Mouse (Mus musculus): ENCODE data around the gene Vmn2r21. TPM values are rescaled to one million over a fixed set of nuclear protein-coding genes. Genes with fewer than 3 reads are reported as not detected.
A peak's percentile ranks its signal among the peaks of the same experiment; 100 is the strongest.
"Not testable (repeated sequence)": the region's sequence is repeated elsewhere in the genome, so short reads cannot be mapped to it uniquely, and the experiment has no call there.

Vmn2r21 gene
- not detected in 2 replicates for polyA plus RNA-seq (2016; fragmentation: Nextera tagmentation; extraction: Ambion mirVana)

DNA sequence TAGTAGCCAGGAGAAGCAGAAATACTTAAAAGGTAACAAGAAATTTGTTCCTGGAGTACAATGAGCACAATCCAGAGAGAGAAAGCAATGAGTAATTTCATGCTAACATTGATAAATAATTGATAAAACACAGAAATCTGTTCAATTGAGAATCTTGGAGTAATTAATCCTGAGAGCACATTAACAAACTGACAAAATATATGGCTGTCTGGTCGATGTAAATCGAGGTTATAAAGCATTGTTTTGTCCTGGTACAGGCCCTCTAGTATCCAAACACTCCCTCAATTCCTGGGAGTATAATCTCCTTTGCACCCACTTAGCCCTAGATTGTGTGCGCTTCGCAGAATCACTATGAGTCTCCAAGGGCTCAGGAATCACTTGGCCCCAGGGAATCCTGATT, at the start of gene Vmn2r21:
Gene Vmn2r21, minus strand, starts transcription at position 101 of the 400 bp plus-strand sequence.
- not testable (repeated sequence) for H3K4me2 ChIP-seq (replicated peaks); H3K9me3 ChIP-seq; H3K9ac ChIP-seq; H3K4me3 ChIP-seq; H3K36me3 ChIP-seq; H3K27me3 ChIP-seq; H3K27ac ChIP-seq; H3K4me1 ChIP-seq; ATAC-seq (ENCODE audit: insufficient number of reproducible peaks, insufficient read depth, low FRiP score, low TSS enrichment)
- no CpG with 5 or more reads among the region's 4 CpGs for WGBS

DNA sequence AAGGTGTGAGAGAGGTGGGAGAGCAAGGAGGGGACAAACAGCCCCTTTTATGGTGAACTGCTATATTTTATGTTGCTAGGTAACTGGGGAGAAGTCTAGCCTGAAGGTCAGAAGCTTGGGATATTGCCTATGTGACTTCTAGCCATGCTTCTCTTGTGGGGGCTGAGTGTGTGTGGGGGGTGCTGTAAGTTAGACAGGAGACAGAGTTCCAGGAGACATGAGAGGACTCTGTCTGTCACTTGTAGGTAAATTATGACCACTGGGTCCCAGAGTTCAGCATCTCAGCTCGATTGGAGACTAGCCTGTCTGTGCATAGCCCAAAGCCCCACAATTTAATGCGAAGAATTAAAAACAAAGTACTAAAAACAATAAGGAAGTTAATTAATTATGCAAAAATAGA, 41.5 kb upstream of the Vmn2r21 start:
- not testable (repeated sequence) for H3K27ac ChIP-seq; H3K36me3 ChIP-seq; H3K4me3 ChIP-seq; H3K27me3 ChIP-seq; H3K4me1 ChIP-seq; H3K4me2 ChIP-seq (replicated peaks); H3K9me3 ChIP-seq; H3K9ac ChIP-seq; ATAC-seq (ENCODE audit: insufficient number of reproducible peaks, insufficient read depth, low FRiP score, low TSS enrichment)
- WGBS = no CpG with 5 or more reads among the region's 2 CpGs

DNA sequence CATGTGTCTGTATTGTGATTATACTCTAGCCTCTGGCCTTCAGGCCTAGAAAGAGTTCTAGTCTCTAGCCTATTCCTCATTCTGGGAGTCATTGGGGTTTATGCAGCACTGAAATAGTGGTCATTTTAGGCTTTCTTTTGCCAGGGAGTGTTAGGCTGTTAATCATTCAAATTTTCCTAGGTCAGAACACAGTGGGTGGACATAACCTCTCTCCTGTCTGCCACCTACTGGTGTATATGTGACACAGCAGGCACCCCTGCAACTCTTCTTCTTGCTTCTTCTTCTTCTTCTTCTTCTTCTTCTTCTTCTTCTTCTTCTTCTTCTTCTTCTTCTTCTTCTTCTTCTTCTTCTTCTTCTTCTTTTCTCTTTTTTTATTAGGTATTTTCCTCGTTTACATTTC, 6.5 kb upstream of the Vmn2r21 start:
- WGBS = no CpG with 5 or more reads among the region's 1 CpGs
- H3K9ac ChIP-seq; H3K4me2 ChIP-seq (replicated peaks); H3K27me3 ChIP-seq; H3K4me3 ChIP-seq; ATAC-seq (ENCODE audit: insufficient number of reproducible peaks, insufficient read depth, low FRiP score, low TSS enrichment); H3K36me3 ChIP-seq; H3K4me1 ChIP-seq; H3K27ac ChIP-seq; H3K9me3 ChIP-seq: not testable (repeated sequence)

GRCm38 (mm10) chr6:123522263-123523011, 10.8 kb downstream of the Vmn2r21 start:
- WGBS = no CpG with 5 or more reads among the region's 8 CpGs
- H3K27me3 ChIP-seq; H3K4me3 ChIP-seq; H3K4me2 ChIP-seq (replicated peaks); H3K4me1 ChIP-seq; H3K27ac ChIP-seq; H3K9ac ChIP-seq; H3K36me3 ChIP-seq; H3K9me3 ChIP-seq: not testable (repeated sequence)
- 0 out of 2 replicates have a peak, but pooled peaks have one; percentile 10 for ATAC-seq (ENCODE audit: insufficient number of reproducible peaks, insufficient read depth, low FRiP score, low TSS enrichment)

GRCm38 (mm10) chr6:123473045-123473444, 60.2 kb downstream of the Vmn2r21 start:
- H3K27me3 ChIP-seq; H3K27ac ChIP-seq; H3K9ac ChIP-seq; ATAC-seq (ENCODE audit: insufficient number of reproducible peaks, insufficient read depth, low FRiP score, low TSS enrichment); H3K4me3 ChIP-seq; H3K36me3 ChIP-seq; H3K4me2 ChIP-seq (replicated peaks); H3K4me1 ChIP-seq; H3K9me3 ChIP-seq: not testable (repeated sequence)
- no CpG with 5 or more reads among the region's 5 CpGs for WGBS

- not testable (repeated sequence) for H3K27me3 ChIP-seq; ATAC-seq (ENCODE audit: insufficient number of reproducible peaks, insufficient read depth, low FRiP score, low TSS enrichment); H3K9ac ChIP-seq; H3K9me3 ChIP-seq; H3K27ac ChIP-seq; H3K4me1 ChIP-seq; H3K36me3 ChIP-seq; H3K4me2 ChIP-seq (replicated peaks); H3K4me3 ChIP-seq
- no CpG with 5 or more reads among the region's 2 CpGs for WGBS
Observed at GRCm38 (mm10) chr6:123472458-123472987, 60.7 kb downstream of the Vmn2r21 start.

GRCm38 (mm10) chr6:123468651-123469050, 64.6 kb downstream of the Vmn2r21 start:
- H3K4me1 ChIP-seq; ATAC-seq (ENCODE audit: insufficient number of reproducible peaks, insufficient read depth, low FRiP score, low TSS enrichment); H3K4me3 ChIP-seq; H3K4me2 ChIP-seq (replicated peaks); H3K9ac ChIP-seq; H3K27ac ChIP-seq; H3K27me3 ChIP-seq; H3K36me3 ChIP-seq; H3K9me3 ChIP-seq: not testable (repeated sequence)
- no CpG with 5 or more reads among the region's 1 CpGs for WGBS

Other genes with a start within 250 kb of the Vmn2r21 start
- not detected in 2 replicates for gene Clec4e, start 243.5 kb downstream of the Vmn2r21 start, polyA plus RNA-seq (2016; fragmentation: Nextera tagmentation; extraction: Ambion mirVana)
- not detected in 2 replicates for gene Vmn2r19, start 225.1 kb downstream of the Vmn2r21 start, polyA plus RNA-seq (2016; fragmentation: Nextera tagmentation; extraction: Ambion mirVana)
- not detected in 2 replicates for gene Vmn2r20, start 115.3 kb downstream of the Vmn2r21 start, polyA plus RNA-seq (2016; fragmentation: Nextera tagmentation; extraction: Ambion mirVana)
- gene Vmn2r22, start 117.3 kb upstream of the Vmn2r21 start, polyA plus RNA-seq (2016; fragmentation: Nextera tagmentation; extraction: Ambion mirVana) = not detected in 2 replicates
- not detected in 2 replicates for gene Vmn2r23, start 169.3 kb upstream of the Vmn2r21 start, polyA plus RNA-seq (2016; fragmentation: Nextera tagmentation; extraction: Ambion mirVana)
- not detected in 2 replicates for gene Vmn2r24, start 245.5 kb upstream of the Vmn2r21 start, polyA plus RNA-seq (2016; fragmentation: Nextera tagmentation; extraction: Ambion mirVana)

Data from embryonic facial prominence, embryonic 12.5 days (tissue).